Mouse (Mus musculus) C2C12 (cell line): ENCODE data around the gene Rogdi. TPM values are rescaled to one million over a fixed set of nuclear protein-coding genes. Genes with fewer than 3 reads are reported as not detected.

Source experiments
- H3K27me3 ChIP-seq: one replicate; pipeline ENCODE4 v1.6.1; 2011; ENCODE audit not compliant: control insufficient read depth, insufficient read depth, insufficient read length
- H3K36me3 ChIP-seq: one replicate; pipeline ENCODE4 v1.6.1; 2011; ENCODE audit not compliant: control insufficient read depth, insufficient read depth
- H3K4me3 ChIP-seq: one replicate; pipeline ENCODE4 v1.5.1; 2011; ENCODE audit warnings: mild to moderate bottlenecking, control low read depth; ENCODE audit not compliant: poor library complexity, insufficient read depth, severe bottlenecking
- H3K79me2 ChIP-seq: one replicate; pipeline ENCODE4 v1.6.1; 2011; ENCODE audit not compliant: control insufficient read depth, insufficient read depth
- H3K79me3 ChIP-seq: one replicate; pipeline ENCODE4 v1.6.1; 2011; ENCODE audit warnings: low read depth, control low read depth
- H3ac ChIP-seq: one replicate; pipeline ENCODE3; 2011; ENCODE audit warnings: low read depth; ENCODE audit not compliant: control insufficient read depth, insufficient read length
- CEBPB ChIP-seq: IDR thresholded peaks from one replicate; pipeline ENCODE4 v1.6.1; 2011; ENCODE audit warnings: low read depth, mild to moderate bottlenecking, control low read depth, moderate library complexity
- CTCF ChIP-seq: IDR thresholded peaks from one replicate; pipeline ENCODE4 v1.5.1; 2011; ENCODE audit not compliant: control insufficient read depth, insufficient read depth, insufficient read length
- FOSL1 ChIP-seq: IDR thresholded peaks from one replicate; pipeline ENCODE4 v1.8.0; 2011; ENCODE audit warnings: mild to moderate bottlenecking, low read length; ENCODE audit not compliant: poor library complexity, insufficient read depth, severe bottlenecking
- MAX ChIP-seq: IDR thresholded peaks from one replicate; pipeline ENCODE4 v1.6.1; 2011; ENCODE audit warnings: mild to moderate bottlenecking, control low read depth
- MYOD1 ChIP-seq: IDR thresholded peaks from one replicate; pipeline ENCODE4 v1.6.1; 2011; ENCODE audit warnings: low read depth; ENCODE audit not compliant: control insufficient read depth, insufficient read length
- MYOG ChIP-seq: IDR thresholded peaks from one replicate; pipeline ENCODE4 v1.6.1; 2011; ENCODE audit not compliant: control insufficient read depth, insufficient read length; ENCODE audit errors: extremely low read depth
- USF1 ChIP-seq: IDR thresholded peaks from one replicate; pipeline ENCODE4 v1.6.1; 2011; ENCODE audit warnings: low read depth, mild to moderate bottlenecking, control low read depth, moderate library complexity
- polyA plus RNA-seq: library from polyadenylated mRNA; unstranded; fragments of >200 nt; fragmentation: generic; extraction: Trizol; gene quantifications from one replicate; pipeline ENCODE4 v1.2.1, GENCODE M21; 2012; ENCODE audit warnings: missing spikeins

The Rogdi gene
- polyA plus RNA-seq, 1 experiment = 16.7 TPM

- Histone ChIP-seq H3K36me3 (no peaks in the 10 kb centered on the region), H3K27me3 (peaks cover 20% of the 10 kb centered on the region), H3K79me3 (no peaks in the 10 kb centered on the region), H3K4me3 (no peak overlapping the region), H3K79me2 (no peaks in the 10 kb centered on the region), H3ac (no peak overlapping the region)
- TF ChIP-seq CTCF (no peak), MYOG (no peak), MAX (no peak), USF1 (no peak), MYOD1 (no peak), FOSL1 (no peak), CEBPB (no peak)
These were observed 34.9 kb downstream of the Rogdi start for GRCm38 (mm10) chr16:4978275-4979051.

- Histone ChIP-seq H3K79me2 (no peaks in the 10 kb centered on the region), H3K36me3 (no peaks in the 10 kb centered on the region), H3K4me3 (no peak overlapping the region), H3ac (no peak overlapping the region), H3K27me3 (peaks cover 25% of the 10 kb centered on the region), H3K79me3 (no peaks in the 10 kb centered on the region)
- TF ChIP-seq MYOG (no peak), FOSL1 (no peak), USF1 (no peak), MAX (no peak), CEBPB (no peak), MYOD1 (no peak), CTCF (no peak)
These were observed 37.2 kb downstream of the Rogdi start for GRCm38 (mm10) chr16:4976180-4976579.

- H3K36me3 ChIP-seq = no peaks in the 10 kb centered on the region
- TF ChIP-seq MAX (no peak), CEBPB (no peak)
These were observed 38.8 kb downstream of the Rogdi start for GRCm38 (mm10) chr16:4974521-4974920.

DNA sequence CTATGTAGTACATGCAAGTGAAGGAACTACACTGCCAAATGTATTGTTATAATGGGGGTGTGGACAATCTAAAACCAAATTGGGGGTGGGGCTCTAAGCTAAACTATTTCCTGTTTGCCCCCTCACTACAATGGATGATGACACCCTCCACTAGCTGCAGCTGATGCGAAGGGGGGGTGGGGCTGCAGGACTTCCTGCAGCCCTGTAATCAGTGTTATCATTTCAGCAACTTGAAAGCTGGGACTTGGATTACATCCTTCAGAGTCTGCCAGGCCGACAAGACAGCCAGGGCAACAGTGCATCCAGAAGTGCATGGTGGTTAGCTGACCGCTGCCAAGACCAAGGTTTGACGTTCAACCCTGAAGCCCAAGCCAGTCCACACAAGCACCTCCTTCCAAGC, 41.7 kb downstream of the Rogdi start:
- no peaks in the 10 kb centered on the region for H3K79me2 ChIP-seq
- no peak for TF ChIP-seq FOSL1
- no peak for TF ChIP-seq CTCF
- no peak for TF ChIP-seq USF1
- no peak for TF ChIP-seq MAX
- TF ChIP-seq MYOD1 = no peak
- TF ChIP-seq CEBPB = no peak
- no peak for TF ChIP-seq MYOG
- H3K36me3 ChIP-seq = no peaks in the 10 kb centered on the region
- H3ac ChIP-seq = no peak overlapping the region
- no peak overlapping the region for H3K4me3 ChIP-seq
- H3K27me3 ChIP-seq = peaks cover 29% of the 10 kb centered on the region
- H3K79me3 ChIP-seq = no peaks in the 10 kb centered on the region

More at GRCm38 (mm10) chr16:4974521-4974920, 38.8 kb downstream of the Rogdi start:
- Histone ChIP-seq H3K4me3 (no peak overlapping the region), H3K79me3 (no peaks in the 10 kb centered on the region), H3ac (no peak overlapping the region), H3K79me2 (no peaks in the 10 kb centered on the region), H3K27me3 (peaks cover 27% of the 10 kb centered on the region)

GRCm38 (mm10) chr16:4969055-4969843, 44.1 kb downstream of the Rogdi start:
- no peaks in the 10 kb centered on the region for H3K36me3 ChIP-seq
- H3K27me3 ChIP-seq = peaks cover 16% of the 10 kb centered on the region
- no peak overlapping the region for H3ac ChIP-seq
- TF ChIP-seq MAX = no peak
- TF ChIP-seq CTCF = no peak
- TF ChIP-seq USF1 = no peak
- H3K79me3 ChIP-seq = no peaks in the 10 kb centered on the region
- H3K4me3 ChIP-seq = no peak overlapping the region
- H3K79me2 ChIP-seq = no peaks in the 10 kb centered on the region

- no peak overlapping the region for H3K4me3 ChIP-seq
- no peak overlapping the region for H3ac ChIP-seq
- peaks cover 6% of the 10 kb centered on the region for H3K79me2 ChIP-seq
- no peaks in the 10 kb centered on the region for H3K36me3 ChIP-seq
- peaks cover 3% of the 10 kb centered on the region for H3K79me3 ChIP-seq
- TF ChIP-seq CTCF (no peak), MYOG (no peak), CEBPB (no peak), USF1 (no peak), FOSL1 (no peak), MYOD1 (no peak), MAX (no peak)
- H3K27me3 ChIP-seq = peaks cover 15% of the 10 kb centered on the region
These were observed 44.9 kb downstream of the Rogdi start for GRCm38 (mm10) chr16:4968426-4968825.
